Mouse (Mus musculus) liver, embryonic 15.5 days (tissue): ENCODE results near the gene Rinl. TPM values are rescaled to one million over a fixed set of nuclear protein-coding genes. Genes with fewer than 3 reads are reported as not detected.
A peak's percentile ranks its signal among the peaks of the same experiment; 100 is the strongest.

ENCODE experiments used
- ATAC-seq: fragments of 200-750 bp; cut with Nextera tagmentation; 2 replicates; pipeline ENCODE4 v1.8.0; 2017; ENCODE audit warnings: moderate number of reproducible peaks, mild to moderate bottlenecking, moderate library complexity; ENCODE audit not compliant: insufficient read depth
- H3K27ac ChIP-seq: fragments of 300-500 bp; sonication (generic); replicated peaks from 2 replicates; pipeline ENCODE4 v1.5.1; 2015; ENCODE audit warnings: mild to moderate bottlenecking, inconsistent platforms
- H3K27me3 ChIP-seq: fragments of 300-500 bp; sonication (generic); 2 replicates; pipeline ENCODE4 v1.6.1; 2015; ENCODE audit warnings: mild to moderate bottlenecking, inconsistent platforms
- H3K36me3 ChIP-seq: fragments of 300-500 bp; sonication (generic); replicated peaks from 2 replicates; pipeline ENCODE4 v1.6.1; 2015; ENCODE audit warnings: moderate library complexity, mild to moderate bottlenecking, inconsistent platforms
- H3K4me1 ChIP-seq: fragments of 300-500 bp; sonication (generic); replicated peaks from 2 replicates; pipeline ENCODE4 v1.6.1; 2015; ENCODE audit warnings: inconsistent platforms
- H3K4me2 ChIP-seq: fragments of 300-500 bp; sonication (generic); 2 replicates; pipeline ENCODE4 v1.6.1; 2015; ENCODE audit warnings: moderate library complexity, mild to moderate bottlenecking, inconsistent platforms
- H3K4me3 ChIP-seq: fragments of 300-500 bp; sonication (generic); replicated peaks from 2 replicates; pipeline ENCODE4 v1.5.1; 2015; ENCODE audit warnings: mild to moderate bottlenecking, inconsistent platforms
- H3K9ac ChIP-seq: fragments of 300-500 bp; sonication (generic); 2 replicates; pipeline ENCODE4 v1.6.1; 2015; ENCODE audit warnings: moderate library complexity, mild to moderate bottlenecking, inconsistent platforms
- H3K9me3 ChIP-seq: fragments of 300-500 bp; sonication (generic); replicated peaks from 2 replicates; pipeline ENCODE4 v1.6.1; 2016; ENCODE audit warnings: inconsistent platforms
- WGBS: fragments of 180-500 bp; shearing (Covaris S2); methylation state at CpG from one replicate; pipeline ENCODE4 v1.1.7; 2015; ENCODE audit warnings: mixed read lengths; ENCODE audit not compliant: insufficient replicate concordance; 5-methylcytosine and 5-hydroxymethylcytosine counted together
- polyA plus RNA-seq: library from polyadenylated mRNA; unstranded; fragments of >200 nt; fragmentation: Nextera tagmentation; extraction: Ambion mirVana; gene quantifications from 2 replicates; pipeline ENCODE4 v1.2.1, GENCODE M21; 2015

Gene Rinl
- polyA plus RNA-seq, 1 experiment from 2014 or later: 10.2 TPM

DNA sequence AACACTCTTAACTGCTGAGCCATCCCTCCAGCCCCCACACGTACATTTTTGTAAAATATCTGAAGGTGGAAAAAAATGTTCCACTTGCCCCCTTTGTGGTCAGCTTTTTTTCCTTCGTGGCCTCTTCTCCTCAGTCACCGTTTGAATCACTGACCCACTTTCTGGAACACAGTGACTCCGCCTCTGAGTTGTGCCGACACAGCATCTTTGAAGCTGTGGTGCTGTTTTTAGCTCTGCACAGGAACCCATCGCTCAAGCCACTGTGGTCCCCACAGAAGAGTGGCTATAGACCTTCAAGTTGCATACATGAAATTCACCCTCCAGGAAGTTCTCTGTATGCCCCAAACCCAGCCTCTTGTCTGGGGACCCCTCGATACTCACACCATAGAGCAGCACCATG lies 7.9 kb upstream of the Rinl start:
- 0 out of 2 replicates have a peak, but pooled peaks cover 4% of the 10 kb centered on the region for H3K36me3 ChIP-seq
- H3K9me3 ChIP-seq: no peaks in the 10 kb centered on the region
- H3K27me3 ChIP-seq: no peaks in the 10 kb centered on the region
- 40% methylated on average over 7 of the region's 7 CpGs for WGBS
- no peak overlapping the region for H3K9ac ChIP-seq
- H3K4me3 ChIP-seq: no peak overlapping the region
- H3K4me2 ChIP-seq: no peak overlapping the region
- ATAC-seq: no peak
- peaks cover 18% of the 10 kb centered on the region for H3K4me1 ChIP-seq
- H3K27ac ChIP-seq: 0 out of 2 replicates have a peak overlapping the region, but pooled peaks have one; percentile 30

DNA sequence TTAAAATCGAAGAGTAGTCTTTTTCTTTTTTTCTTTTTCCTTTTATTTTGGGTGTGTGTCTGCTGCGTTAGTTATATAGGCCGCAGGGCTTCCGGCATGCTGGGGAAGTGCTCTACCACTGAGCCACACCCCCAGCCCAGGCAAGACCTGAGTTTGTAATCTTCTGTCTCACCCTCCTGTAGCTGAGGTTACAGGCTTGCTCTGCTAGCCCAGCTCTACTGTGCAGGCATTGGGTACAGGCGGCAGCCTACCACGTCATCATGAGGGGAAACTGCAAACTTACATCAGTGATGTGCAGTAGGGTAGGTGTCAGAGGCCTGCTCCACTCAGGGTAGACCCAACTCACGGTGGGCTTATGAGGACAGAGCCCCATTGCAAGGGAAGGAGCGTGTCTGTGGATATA lies 7.5 kb upstream of the Rinl start:
- Histone ChIP-seq H3K9me3 (no peaks in the 10 kb centered on the region), H3K4me2 (no peak overlapping the region), H3K36me3 (0 out of 2 replicates have a peak, but pooled peaks cover 4% of the 10 kb centered on the region), H3K4me3 (no peak overlapping the region), H3K4me1 (peaks cover 18% of the 10 kb centered on the region), H3K9ac (no peak overlapping the region), H3K27me3 (no peaks in the 10 kb centered on the region), H3K27ac (peak overlapping the region; percentile 14; the same call in 1 of the 2 replicates)
- WGBS: 66% methylated on average over 8 of the region's 8 CpGs
- ATAC-seq: no peak

DNA sequence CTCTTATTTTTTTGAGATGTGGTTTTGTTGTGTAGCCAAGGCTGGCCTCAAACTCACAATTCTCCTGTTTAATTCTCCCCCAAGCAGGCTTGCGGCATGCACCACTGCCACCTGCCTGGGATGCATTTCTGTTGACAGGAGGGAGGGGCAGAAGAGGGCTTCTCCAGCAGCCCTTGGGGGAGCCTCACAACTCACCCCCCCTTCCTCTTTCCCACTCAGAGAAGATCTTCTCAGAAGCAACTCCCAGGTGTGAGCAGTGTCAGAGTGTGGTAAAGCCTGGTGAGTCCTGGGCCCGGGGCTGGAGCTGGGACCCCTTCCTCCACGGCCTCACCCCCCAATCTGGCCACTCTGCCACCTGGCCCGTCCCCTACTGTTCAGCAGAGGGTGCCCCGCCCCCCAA lies 3.6 kb upstream of the Rinl start:
- Histone ChIP-seq H3K27me3 (no peaks in the 10 kb centered on the region), H3K9ac (no peak overlapping the region), H3K27ac (no peak overlapping the region), H3K9me3 (no peaks in the 10 kb centered on the region), H3K4me2 (no peak overlapping the region), H3K4me3 (no peak overlapping the region), H3K4me1 (peaks cover 18% of the 10 kb centered on the region), H3K36me3 (0 out of 2 replicates have a peak, but pooled peaks cover 4% of the 10 kb centered on the region)
- no peak for ATAC-seq
- whole genome bisulfite sequencing: 56% methylated on average over 5 of the region's 5 CpGs

- H3K4me1 ChIP-seq: peaks cover 13% of the 10 kb centered on the region
- 75% methylated on average over 9 of the region's 9 CpGs for WGBS
- no peak for ATAC-seq
- no peaks in the 10 kb centered on the region for H3K27me3 ChIP-seq
- H3K9me3 ChIP-seq: no peaks in the 10 kb centered on the region
- no peak overlapping the region for H3K4me3 ChIP-seq
- H3K9ac ChIP-seq: no peak overlapping the region
- no peak overlapping the region for H3K27ac ChIP-seq
- H3K4me2 ChIP-seq: no peak overlapping the region
- 0 out of 2 replicates have a peak, but pooled peaks cover under 1% of the 10 kb centered on the region for H3K36me3 ChIP-seq
These were observed 885 bp upstream of the Rinl start for GRCm38 (mm10) chr7:28787884-28788283.

DNA sequence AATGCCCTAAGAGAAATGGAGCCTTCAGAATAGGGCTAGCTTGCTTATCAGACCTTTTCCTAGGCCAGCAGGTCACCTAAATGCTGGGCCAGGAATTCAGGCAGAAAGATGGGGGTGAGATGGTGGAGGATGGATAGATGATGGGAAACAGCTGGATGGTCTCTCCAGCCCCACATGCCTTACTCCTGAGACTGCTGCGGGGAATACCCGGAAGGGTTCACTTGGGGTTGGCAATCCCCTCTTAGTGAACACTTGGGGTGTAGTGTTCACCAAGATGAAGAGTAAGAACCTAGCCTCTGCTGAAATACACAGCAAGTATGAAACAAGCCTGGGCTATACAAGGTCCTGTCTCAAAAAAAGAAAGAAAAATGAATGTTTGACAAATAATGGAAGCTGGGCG lies 466 bp downstream of the Rinl start:
- peak overlapping the region; percentile 7; the same call in 1 of the 2 replicates for H3K4me2 ChIP-seq
- no peaks in the 10 kb centered on the region for H3K36me3 ChIP-seq
- ATAC-seq: no peak
- H3K9ac ChIP-seq: peak overlapping the region; percentile 15; the same call in 1 of the 2 replicates
- H3K27ac ChIP-seq: no peak overlapping the region
- H3K4me1 ChIP-seq: peaks cover 13% of the 10 kb centered on the region
- peak overlapping the region; percentile 36 for H3K4me3 ChIP-seq
- 69% methylated on average over 3 of the region's 3 CpGs for WGBS
- no peaks in the 10 kb centered on the region for H3K9me3 ChIP-seq
- no peaks in the 10 kb centered on the region for H3K27me3 ChIP-seq

DNA sequence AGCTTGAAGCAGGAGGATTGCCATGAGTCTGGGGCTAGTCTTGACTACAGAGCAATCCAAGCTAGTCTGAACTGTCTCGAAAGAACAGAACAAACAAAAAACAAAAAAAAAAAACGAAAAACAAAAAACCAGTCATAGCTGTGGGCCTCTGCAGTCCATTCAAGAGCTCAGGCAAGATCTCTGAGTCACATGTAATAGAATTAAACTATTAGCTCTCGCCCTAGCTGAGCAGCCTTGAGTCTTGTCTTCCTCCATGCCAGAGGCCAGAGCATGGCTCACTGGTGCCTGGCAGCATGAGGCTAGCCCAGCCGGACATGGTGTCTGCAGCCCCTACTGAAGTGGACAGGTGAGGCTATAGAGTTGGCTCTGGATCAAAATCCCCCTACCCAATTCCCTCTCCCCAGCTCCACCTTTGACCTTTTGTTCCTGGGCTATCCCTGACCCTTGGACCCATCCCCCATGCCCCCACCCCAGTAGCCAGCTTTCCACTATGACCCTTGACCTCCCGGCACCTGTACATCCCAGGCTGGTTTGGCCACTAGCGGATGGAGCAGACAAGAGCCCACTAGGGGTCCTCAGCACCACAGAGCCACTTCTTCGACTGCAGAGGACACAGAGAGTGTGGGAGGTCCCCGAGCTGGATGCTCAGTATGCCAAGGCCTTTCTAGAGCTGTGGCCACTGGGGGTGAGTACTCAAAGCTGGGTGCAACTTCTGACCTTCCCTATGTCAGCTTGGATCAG lies 1.5 kb downstream of the Rinl start:
- 45% methylated on average over 8 of the region's 8 CpGs for WGBS
- H3K4me1 ChIP-seq: peaks cover 13% of the 10 kb centered on the region
- H3K4me3 ChIP-seq: no peak overlapping the region
- no peak for ATAC-seq
- H3K27ac ChIP-seq: no peak overlapping the region
- H3K9me3 ChIP-seq: no peaks in the 10 kb centered on the region
- H3K4me2 ChIP-seq: no peak overlapping the region
- H3K27me3 ChIP-seq: no peaks in the 10 kb centered on the region
- H3K9ac ChIP-seq: no peak overlapping the region
- no peaks in the 10 kb centered on the region for H3K36me3 ChIP-seq

DNA sequence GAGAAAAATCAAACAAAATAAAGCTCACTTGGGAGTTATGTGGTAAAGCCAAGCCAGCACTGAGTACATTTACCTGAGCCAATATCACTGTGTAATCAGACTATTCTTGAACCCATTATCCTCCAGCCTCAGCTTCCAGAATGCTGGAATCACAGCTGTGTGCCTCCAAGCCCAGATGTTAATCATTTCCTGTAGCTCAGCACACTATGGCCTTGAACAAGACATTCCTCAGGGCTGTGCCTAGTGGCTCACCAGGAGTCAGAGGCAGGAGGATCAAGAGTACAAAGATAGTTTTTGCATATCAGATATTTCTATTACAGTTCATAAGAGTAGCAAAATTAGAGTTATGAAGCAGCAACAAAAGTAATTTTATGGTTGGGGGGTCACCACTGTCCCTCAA lies 2.9 kb downstream of the Rinl start:
- H3K27me3 ChIP-seq: no peaks in the 10 kb centered on the region

GRCm38 (mm10) chr7:28792391-28793185 lies 3.8 kb downstream of the Rinl start:
- no peak overlapping the region for H3K27ac ChIP-seq

More for the DNA sequence above, 2.9 kb downstream of the Rinl start:
- Histone ChIP-seq H3K27ac (no peak overlapping the region), H3K36me3 (no peaks in the 10 kb centered on the region), H3K4me1 (peaks cover 28% of the 10 kb centered on the region), H3K9ac (no peak overlapping the region), H3K9me3 (no peaks in the 10 kb centered on the region), H3K4me2 (no peak overlapping the region), H3K4me3 (no peak overlapping the region)
- no peak for ATAC-seq

GRCm38 (mm10) chr7:28793834-28794233 lies 5.1 kb downstream of the Rinl start:
- Histone ChIP-seq H3K4me1 (peaks cover 35% of the 10 kb centered on the region), H3K27ac (no peak overlapping the region), H3K4me3 (no peak overlapping the region), H3K27me3 (no peaks in the 10 kb centered on the region), H3K4me2 (no peak overlapping the region), H3K36me3 (peaks cover 5% of the 10 kb centered on the region; the same call in 1 of the 2 replicates), H3K9me3 (no peaks in the 10 kb centered on the region), H3K9ac (no peak overlapping the region)
- no peak for ATAC-seq
- WGBS: 16% methylated on average over 2 of the region's 2 CpGs

More at GRCm38 (mm10) chr7:28792391-28793185, 3.8 kb downstream of the Rinl start:
- WGBS: 54% methylated on average over 14 of the region's 14 CpGs
- H3K4me3 ChIP-seq: no peak overlapping the region
- H3K9me3 ChIP-seq: no peaks in the 10 kb centered on the region
- H3K4me1 ChIP-seq: peaks cover 35% of the 10 kb centered on the region
- no peaks in the 10 kb centered on the region for H3K36me3 ChIP-seq
- no peak overlapping the region for H3K9ac ChIP-seq
- no peak overlapping the region for H3K4me2 ChIP-seq
- H3K27me3 ChIP-seq: no peaks in the 10 kb centered on the region
- no peak for ATAC-seq

DNA sequence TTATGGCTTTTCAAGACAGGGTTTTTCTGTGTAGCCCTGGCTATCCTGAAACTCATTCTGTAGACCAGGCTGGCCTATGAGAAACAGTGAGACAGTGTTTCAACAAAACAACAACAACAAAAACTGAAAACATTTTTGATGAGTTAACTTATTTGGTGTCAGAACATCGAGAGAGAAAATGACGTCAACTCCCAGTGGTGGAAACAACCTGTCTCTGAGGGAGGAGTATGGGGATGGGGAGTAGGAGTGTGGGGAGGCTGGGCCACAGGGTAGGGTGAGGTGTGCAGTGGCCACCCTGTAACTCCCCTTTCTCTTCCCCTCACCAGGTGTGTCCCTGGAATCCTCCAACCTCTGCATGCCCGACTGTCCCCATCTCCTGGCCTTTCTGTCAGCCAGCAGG lies 5.7 kb downstream of the Rinl start:
- no peak overlapping the region for H3K4me2 ChIP-seq
- 57% methylated on average over 3 of the region's 3 CpGs for WGBS
- no peak overlapping the region for H3K27ac ChIP-seq
- H3K4me1 ChIP-seq: peaks cover 31% of the 10 kb centered on the region
- no peak overlapping the region for H3K9ac ChIP-seq
- H3K36me3 ChIP-seq: peaks cover 9% of the 10 kb centered on the region; the same call in 1 of the 2 replicates
- no peaks in the 10 kb centered on the region for H3K9me3 ChIP-seq
- no peak overlapping the region for H3K4me3 ChIP-seq
- ATAC-seq: no peak
- H3K27me3 ChIP-seq: no peaks in the 10 kb centered on the region

DNA sequence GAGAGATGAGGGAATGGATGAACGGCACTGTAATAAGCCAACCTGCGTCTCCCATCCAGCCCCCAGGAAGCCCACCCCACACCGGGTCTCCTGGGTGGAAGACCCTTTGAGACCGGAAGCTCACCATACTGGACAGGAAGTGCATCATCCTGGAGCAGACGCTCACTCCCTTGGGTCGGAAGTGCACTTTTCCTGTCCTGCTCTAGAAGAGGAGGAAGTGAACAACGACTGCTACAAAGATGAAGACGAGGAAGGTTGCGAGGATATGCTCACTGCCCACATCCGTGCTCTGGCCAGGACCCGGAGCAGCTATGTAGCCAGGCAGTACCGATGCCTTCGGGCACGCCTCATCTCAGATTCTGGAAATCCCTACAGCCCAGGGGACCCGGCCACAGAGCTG lies 7.1 kb downstream of the Rinl start:
- no peak for ATAC-seq
- Histone ChIP-seq H3K4me3 (peak overlapping the region; percentile 58), H3K9me3 (no peaks in the 10 kb centered on the region), H3K9ac (peak overlapping the region; percentile 63; the same call in 1 of the 2 replicates), H3K4me2 (peak overlapping the region; percentile 89), H3K27me3 (no peaks in the 10 kb centered on the region), H3K4me1 (peaks cover 31% of the 10 kb centered on the region), H3K36me3 (peaks cover 9% of the 10 kb centered on the region; the same call in 1 of the 2 replicates), H3K27ac (peak overlapping the region; percentile 72)
- 7% methylated on average over 15 of the region's 15 CpGs for WGBS
